Mouse (Mus musculus) gastrocnemius, postnatal 10 days (tissue): ENCODE data around the gene Astn2. TPM values are rescaled to one million over a fixed set of nuclear protein-coding genes. Genes with fewer than 3 reads are reported as not detected.
A peak's percentile ranks its signal among the peaks of the same experiment; 100 is the strongest.

Experiments used
- DNase-seq: peaks from one replicate; pipeline ENCODE4 v3.0.0; 2021; ENCODE audit warnings: mixed read lengths
- total RNA-seq, 2 experiments: library from RNA; stranded (reverse); gene quantifications; 2 replicates each; pipeline ENCODE4 v1.2.3; 2021

The Astn2 gene
- total RNA-seq, 2 experiments from 2014 or later, result 1.0 to 1.7 TPM

- no peak for DNase-seq
Observed at GRCm38 (mm10) chr4:65402286-65402685, 1002.1 kb downstream of the Astn2 start.

- DNase-seq, result no peak
Observed at GRCm38 (mm10) chr4:65399457-65399856, 1005.0 kb downstream of the Astn2 start.

- DNase-seq, result no peak
Observed at GRCm38 (mm10) chr4:65396806-65397205, 1007.6 kb downstream of the Astn2 start.

GRCm38 (mm10) chr4:65391001-65391400, 1013.4 kb downstream of the Astn2 start:
- DNase-seq, result no peak

GRCm38 (mm10) chr4:65383070-65383469, 1021.3 kb downstream of the Astn2 start:
- DNase-seq, result no peak

- DNase-seq, result no peak
Observed at GRCm38 (mm10) chr4:65379461-65379860, 1025.0 kb downstream of the Astn2 start.

- no peak for DNase-seq
Observed at GRCm38 (mm10) chr4:65376571-65376970, 1027.8 kb downstream of the Astn2 start.

- no peak for DNase-seq
Observed at GRCm38 (mm10) chr4:65373841-65374240, 1030.6 kb downstream of the Astn2 start.

- no peak for DNase-seq
Observed at GRCm38 (mm10) chr4:65372731-65373130, 1031.7 kb downstream of the Astn2 start.

GRCm38 (mm10) chr4:65367135-65367534, 1037.3 kb downstream of the Astn2 start:
- no peak for DNase-seq

- DNase-seq, result peak; percentile 22
Observed at GRCm38 (mm10) chr4:65354580-65354979, 1049.8 kb downstream of the Astn2 start.

GRCm38 (mm10) chr4:65350521-65350920, 1053.9 kb downstream of the Astn2 start:
- no peak for DNase-seq

GRCm38 (mm10) chr4:65341766-65342165, 1062.6 kb downstream of the Astn2 start:
- DNase-seq, result no peak

GRCm38 (mm10) chr4:65333718-65334117, 1070.7 kb downstream of the Astn2 start:
- no peak for DNase-seq
